Mouse (Mus musculus) kidney, adult 2 months (tissue): ENCODE measurements at regions not wholly inside any gene's neighbourhood (a gene's known extent, or its start where the extent isn't known, plus 50 kb on each side); places are given as distances from the start of the nearest gene placed in this dataset.

Source experiments
- CTCF ChIP-seq: fragments of 200-500 bp; conservative IDR thresholded peaks from 2 replicates; pipeline ENCODE4 v1.5.1; 2011; ENCODE audit warnings: low read depth, mild to moderate bottlenecking, control low read depth, low read length, moderate library complexity, mixed read lengths; ENCODE audit not compliant: insufficient read depth, insufficient read length
- POLR2A ChIP-seq: fragments of 200-500 bp; IDR thresholded peaks from one replicate; pipeline ENCODE4 v1.6.1; 2011; ENCODE audit warnings: low read depth, low read length, control low read depth

DNA sequence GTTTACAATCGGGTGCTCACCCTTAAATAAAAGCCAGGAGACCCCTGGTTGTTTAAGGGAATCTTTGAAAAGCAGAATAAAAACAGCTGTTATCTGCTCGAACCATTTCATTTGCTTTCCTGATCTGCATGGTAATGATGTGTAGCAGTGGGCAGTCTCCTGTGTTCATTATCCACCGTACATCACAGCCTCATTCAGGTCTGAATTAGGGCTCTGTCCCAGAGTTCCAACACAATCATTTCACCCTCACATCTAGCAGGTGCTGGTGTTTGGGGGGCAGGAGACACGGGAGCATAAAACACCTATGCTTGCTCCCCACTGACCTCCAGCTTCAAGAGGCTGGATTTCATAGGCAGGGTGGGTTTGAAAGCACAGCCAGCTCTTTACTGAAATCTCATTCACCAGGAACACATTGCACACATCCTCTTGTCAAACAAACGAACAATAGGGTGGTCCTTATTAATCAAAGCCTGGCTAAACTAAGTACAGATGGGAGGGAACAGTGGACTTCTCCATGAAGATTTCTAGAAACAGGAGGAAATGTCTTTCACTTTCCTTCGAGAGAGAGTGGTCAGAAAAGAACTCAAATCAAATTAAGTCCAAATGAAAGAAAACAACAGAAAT lies 368.3 kb upstream of the Adgrl2 start:
- no peak for TF ChIP-seq POLR2A
- TF ChIP-seq CTCF: no peak
